Mouse (Mus musculus) CH12.LX (cell line): ENCODE measurements around the gene Rcan3. TPM values are rescaled to one million over a fixed set of nuclear protein-coding genes. Genes with fewer than 3 reads are reported as not detected.

Source experiments
- DNase-seq: peaks from one replicate; pipeline ENCODE4 v3.0.0-alpha.2; 2013; ENCODE audit errors: extremely low read depth
- H3K27ac ChIP-seq: 2 replicates; pipeline ENCODE4 v1.5.1; 2012; ENCODE audit warnings: low read depth, mild to moderate bottlenecking, control low read depth, moderate library complexity; ENCODE audit not compliant: insufficient read depth
- H3K27me3 ChIP-seq: replicated peaks from 2 replicates; pipeline ENCODE3; 2012; ENCODE audit warnings: inconsistent platforms
- H3K36me3 ChIP-seq, 2 experiments: replicated peaks in 1 of 2; 2 replicates each; pipeline versions ENCODE3 to v1.6.1; 2012; ENCODE audit warnings: inconsistent platforms in 1 of 2, low read length in 1 of 2, mild to moderate bottlenecking in 1 of 2, mixed read lengths in 1 of 2, moderate library complexity in 1 of 2; ENCODE audit not compliant: control insufficient read depth in 1 of 2, insufficient read depth in 1 of 2
- H3K4me1 ChIP-seq, 2 experiments: 2 replicates each; pipeline ENCODE4 v1.6.1; 2012; ENCODE audit warnings: inconsistent platforms in 1 of 2, moderate library complexity in 1 of 2; ENCODE audit not compliant: insufficient read depth in 2 of 2, control insufficient read depth in 1 of 2
- H3K4me2 ChIP-seq: 2 replicates; pipeline ENCODE4 v1.6.1; 2012; ENCODE audit warnings: low read depth, mild to moderate bottlenecking, control low read depth; ENCODE audit not compliant: poor library complexity, insufficient read depth, severe bottlenecking
- H3K4me3 ChIP-seq, 3 experiments: fragments of 150-350 bp in 1 of 3; sonication (generic) in 1 of 3; replicated peaks in 1 of 3; 2 replicates each; pipeline versions ENCODE3 to v1.5.1; 2011 to 2012; ENCODE audit warnings: low read depth in 2 of 3, low read length in 2 of 3, mild to moderate bottlenecking in 2 of 3, moderate library complexity in 2 of 3, control low read depth in 1 of 3, improper control_type of control experiment in 1 of 3, inconsistent platforms in 1 of 3, mixed read lengths in 1 of 3; ENCODE audit not compliant: poor library complexity in 1 of 3
- H3K79me2 ChIP-seq: replicated peaks from 2 replicates; pipeline ENCODE4 v1.6.1; 2012; ENCODE audit warnings: mild to moderate bottlenecking, moderate library complexity; ENCODE audit not compliant: control insufficient read depth, poor library complexity, insufficient read depth, severe bottlenecking; ENCODE audit errors: extremely low read depth
- H3K9ac ChIP-seq: 2 replicates; pipeline ENCODE4 v1.6.1; 2012; ENCODE audit warnings: low read depth, mild to moderate bottlenecking, control low read depth, moderate library complexity; ENCODE audit not compliant: insufficient read depth
- H3K9me3 ChIP-seq: replicated peaks from 2 replicates; pipeline ENCODE3; 2012; ENCODE audit warnings: low read length, inconsistent platforms, mixed read lengths
- CHD2 ChIP-seq: IDR thresholded peaks from 2 replicates; pipeline ENCODE4 v1.6.1; 2011; ENCODE audit warnings: low read length, improper control_type of control experiment
- CTCF ChIP-seq, 2 experiments: IDR thresholded peaks in 1 of 2; conservative IDR thresholded peaks in 1 of 2; 2 replicates each; pipeline ENCODE4 v1.5.1; 2011 to 2012; ENCODE audit warnings: low read depth in 2 of 2, low read length in 2 of 2, improper control_type of control experiment in 1 of 2, inconsistent platforms in 1 of 2, mild to moderate bottlenecking in 1 of 2, moderate library complexity in 1 of 2
- EP300 ChIP-seq: IDR thresholded peaks from 2 replicates; pipeline ENCODE4 v1.6.1; 2011; ENCODE audit warnings: low read length, improper control_type of control experiment
- ETS1 ChIP-seq: conservative IDR thresholded peaks from 2 replicates; pipeline ENCODE4 v1.6.1; 2012; ENCODE audit warnings: low read depth, mild to moderate bottlenecking, inconsistent platforms, low read length, improper control_type of control experiment, moderate library complexity
- GABPA ChIP-seq: IDR thresholded peaks from 2 replicates; pipeline ENCODE4 v1.6.1; 2012; ENCODE audit warnings: low read depth, low read length, improper control_type of control experiment, inconsistent platforms; ENCODE audit not compliant: insufficient replicate concordance
- HCFC1 ChIP-seq: IDR thresholded peaks from 2 replicates; pipeline ENCODE4 v1.6.1; 2012; ENCODE audit warnings: low read depth, mild to moderate bottlenecking, inconsistent platforms, low read length, improper control_type of control experiment
- MAX ChIP-seq: IDR thresholded peaks from 2 replicates; pipeline ENCODE4 v1.6.1; 2011; ENCODE audit warnings: low read length, improper control_type of control experiment
- MAZ ChIP-seq: IDR thresholded peaks from 2 replicates; pipeline ENCODE4 v1.6.1; 2012; ENCODE audit warnings: low read depth, mild to moderate bottlenecking, inconsistent platforms, low read length, improper control_type of control experiment, moderate library complexity
- TCF12 ChIP-seq: IDR thresholded peaks from 2 replicates; pipeline ENCODE4 v1.6.1; 2014; ENCODE audit warnings: low read depth, mild to moderate bottlenecking, inconsistent platforms, low read length, improper control_type of control experiment
- UBTF ChIP-seq: IDR thresholded peaks from 2 replicates; pipeline ENCODE4 v1.6.1; 2012; ENCODE audit warnings: low read depth, mild to moderate bottlenecking, inconsistent platforms, low read length, improper control_type of control experiment, moderate library complexity
- ZMIZ1 ChIP-seq: IDR thresholded peaks from 2 replicates; pipeline ENCODE4 v1.6.1; 2012; ENCODE audit warnings: low read depth, mild to moderate bottlenecking, inconsistent platforms, low read length, improper control_type of control experiment
- dilution Hi-C: fragments of 300-500 bp; cut with MboI; formaldehyde crosslinking; loops from 2 replicates; pipeline ENCODE4 v1.14.3; 2020; ENCODE audit warnings: low sequenced_read_pairs; ENCODE audit not compliant: extremely low pct_unique_long_range_greater_than_20kb, extremely low pct_ligation_motif_present
- in situ Hi-C: fragments of 300-500 bp; cut with MboI; formaldehyde crosslinking; loops from 3 replicates; pipeline ENCODE4 v1.14.3; 2019; ENCODE audit warnings: low sequenced_read_pairs, low pct_ligation_motif_present, low pct_unique_long_range_greater_than_20kb, mixed read lengths
- polyA plus RNA-seq: library from polyadenylated mRNA; unstranded; fragments of >175 nt; gene quantifications from 2 replicates; pipeline ENCODE4 v1.2.1, GENCODE M21; 2012; ENCODE audit warnings: low read depth; ENCODE audit not compliant: insufficient read length
- total RNA-seq, 2 experiments: library from RNA; depleted of rRNA; stranded (reverse); fragments of 300-350 nt in 1 of 2; fragments of >200 nt in 1 of 2; gene quantifications; 2 replicates each; pipeline ENCODE4 v1.2.3; 2012 to 2014

The Rcan3 gene
- total and polyA plus RNA-seq, 3 experiments = 2.5 to 4.2 (median 3.0) TPM

DNA sequence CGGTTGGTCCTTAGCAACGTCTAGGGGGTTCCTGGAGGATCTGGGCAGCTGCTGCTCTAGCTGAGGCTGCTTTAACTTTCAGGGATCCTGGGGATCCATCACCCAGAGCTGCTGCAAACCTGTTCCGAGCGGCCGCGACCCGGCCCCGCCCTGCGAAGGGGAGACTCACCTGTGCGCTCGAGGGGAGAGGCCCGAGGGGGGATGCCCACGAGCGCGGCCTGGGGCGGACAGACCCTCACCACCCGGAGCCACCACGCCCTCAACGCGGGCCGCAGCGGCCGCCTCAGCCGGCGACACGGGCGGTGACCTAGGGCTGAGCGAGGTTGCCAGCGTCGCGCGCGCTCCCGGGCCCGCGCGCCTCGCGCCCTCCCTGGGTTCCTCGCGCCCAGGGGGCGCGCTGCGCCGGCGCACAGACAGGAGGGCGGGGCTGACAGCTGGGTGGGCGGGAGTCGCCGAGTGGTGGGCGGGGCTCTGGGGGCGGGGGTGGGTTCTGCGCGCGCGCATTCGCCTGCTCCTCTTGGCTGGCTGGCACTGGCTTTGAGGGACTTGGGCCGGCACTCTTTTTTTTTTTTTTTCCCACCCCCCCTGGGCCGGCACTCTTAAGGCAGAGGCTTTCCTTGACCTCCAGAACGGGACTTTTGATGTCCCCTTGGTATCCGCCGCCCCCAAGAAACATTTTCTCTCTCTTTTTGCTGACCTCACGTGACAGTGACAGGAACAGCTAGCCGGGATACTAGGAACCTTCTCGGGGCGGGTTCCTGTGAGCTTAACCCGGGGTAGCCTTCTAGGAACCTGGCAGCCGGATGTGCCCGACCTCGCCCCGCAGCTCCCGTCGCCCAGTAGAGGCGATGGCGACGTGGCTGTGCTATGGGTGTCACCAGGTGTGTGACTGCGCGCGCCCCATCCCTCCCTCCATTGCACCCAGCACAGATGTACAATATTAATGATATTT lies at the start of gene Rcan3 (continued):
- TF ChIP-seq CHD2 = no peak

DNA sequence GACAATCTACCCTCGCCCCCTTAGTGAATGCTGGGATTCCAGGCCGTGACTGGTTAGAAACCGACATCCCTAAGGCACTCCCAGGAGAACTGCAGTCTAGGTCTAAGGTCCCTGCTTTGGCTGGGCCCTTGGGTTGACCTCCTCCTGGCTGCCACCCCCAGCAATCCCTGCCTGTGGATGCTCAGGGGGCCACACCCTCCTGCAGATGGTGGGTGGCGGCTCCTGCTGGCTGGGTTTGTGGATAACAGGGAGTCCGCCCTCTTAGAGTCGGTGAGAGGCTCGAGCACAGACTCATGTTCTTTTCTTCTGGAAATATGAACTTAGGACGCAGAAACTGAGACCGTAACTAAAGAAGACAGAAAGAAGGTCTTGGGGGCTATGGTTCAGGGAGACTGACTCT lies 46.7 kb upstream of the Rcan3 start:
- Histone ChIP-seq H3K9me3 (no peaks in the 10 kb centered on the region), H3K4me2 (no peak overlapping the region), H3K4me1 (peaks cover 0 to 11% of the 10 kb centered on the region in 2 experiments; a peak in 2 of 4 replicates), H3K79me2 (no peaks in the 10 kb centered on the region), H3K9ac (no peak overlapping the region), H3K4me3 (no peak overlapping the region), H3K27ac (no peak overlapping the region), H3K36me3 (peaks cover 14 to 55% of the 10 kb centered on the region in 2 experiments), H3K27me3 (no peaks in the 10 kb centered on the region)
- no peak for DNase-seq
- in situ Hi-C loops (no loop called here), dilution Hi-C loops (no loop called here)
- TF ChIP-seq CTCF (conservative IDR thresholded peaks at IDR 0.05 in 1 of 2, IDR thresholded peaks at IDR 0.05 in 1 of 2; ENCODE audit: low read depth in 2 of 2, low read length in 2 of 2) = peak in 1 of 2 experiments; percentile 28; a peak in 2 of 4 replicates
- no peak for TF ChIP-seq EP300

- dilution Hi-C loops = no loop called here
- Histone ChIP-seq H3K4me2 (no peak overlapping the region), H3K4me3 (no peak overlapping the region), H3K36me3 (peaks cover 17 to 57% of the 10 kb centered on the region in 2 experiments), H3K27ac (no peak overlapping the region), H3K9ac (no peak overlapping the region), H3K27me3 (no peaks in the 10 kb centered on the region), H3K9me3 (no peaks in the 10 kb centered on the region), H3K79me2 (no peaks in the 10 kb centered on the region), H3K4me1 (no peaks in the 10 kb centered on the region)
- no peak for TF ChIP-seq MAX
- no peak for TF ChIP-seq UBTF
- no peak for TF ChIP-seq MAZ
- no peak for TF ChIP-seq ETS1
- in situ Hi-C loops = no loop called here
- DNase-seq = no peak
Observed at GRCm38 (mm10) chr4:135477851-135478250, 44.2 kb upstream of the Rcan3 start.

- no peak for DNase-seq
- Histone ChIP-seq H3K4me1 (no peaks in the 10 kb centered on the region), H3K36me3 (peaks cover 15 to 39% of the 10 kb centered on the region in 2 experiments), H3K9me3 (no peaks in the 10 kb centered on the region), H3K4me2 (no peak overlapping the region), H3K4me3 (no peak overlapping the region), H3K79me2 (no peaks in the 10 kb centered on the region), H3K27me3 (no peaks in the 10 kb centered on the region), H3K9ac (no peak overlapping the region), H3K27ac (no peak overlapping the region)
- no peak for TF ChIP-seq HCFC1
- TF ChIP-seq GABPA = no peak
- TF ChIP-seq ZMIZ1 = no peak
- no peak for TF ChIP-seq TCF12
- dilution Hi-C loops = no loop called here
- in situ Hi-C loops = no loop called here
Observed at GRCm38 (mm10) chr4:135463406-135463805, 29.8 kb upstream of the Rcan3 start.
